Mouse (Mus musculus) heart, embryonic 16.5 days (tissue): Measurements from ENCODE around the gene Mbl2. TPM values are rescaled to one million over a fixed set of nuclear protein-coding genes. Genes with fewer than 3 reads are reported as not detected.
"Not testable (repeated sequence)": the region's sequence is repeated elsewhere in the genome, so short reads cannot be mapped to it uniquely, and the experiment has no call there.

Source experiments
- ATAC-seq: fragments of 200-750 bp; cut with Nextera tagmentation; replicated peaks from 2 replicates; pipeline ENCODE4 v1.8.0; 2017; ENCODE audit warnings: moderate number of reproducible peaks; ENCODE audit not compliant: insufficient read depth, low FRiP score; ENCODE audit errors: extremely low read depth
- H3K27ac ChIP-seq: fragments of 300-500 bp; sonication (generic); 2 replicates; pipeline ENCODE4 v1.5.1; 2014; ENCODE audit warnings: mild to moderate bottlenecking, low read length, control low read depth, moderate library complexity
- H3K27me3 ChIP-seq: fragments of 300-500 bp; sonication (generic); 2 replicates; pipeline ENCODE4 v1.6.1; 2014; ENCODE audit warnings: low read length, mixed read lengths; ENCODE audit not compliant: control insufficient read depth, insufficient read depth
- H3K36me3 ChIP-seq: fragments of 300-500 bp; sonication (generic); 2 replicates; pipeline ENCODE4 v1.6.1; 2014; ENCODE audit not compliant: control insufficient read depth, insufficient read depth
- H3K4me1 ChIP-seq: fragments of 300-500 bp; sonication (generic); 2 replicates; pipeline ENCODE4 v1.6.1; 2014; ENCODE audit warnings: low read length, mixed read lengths; ENCODE audit not compliant: control insufficient read depth, insufficient read depth
- H3K4me2 ChIP-seq: fragments of 300-500 bp; sonication (generic); 2 replicates; pipeline ENCODE4 v1.6.1; 2014; ENCODE audit warnings: low read depth, mild to moderate bottlenecking, control low read depth, low read length
- H3K4me3 ChIP-seq: fragments of 300-500 bp; sonication (generic); 2 replicates; pipeline ENCODE4 v1.5.1; 2014; ENCODE audit warnings: mild to moderate bottlenecking, control low read depth, low read length
- H3K9ac ChIP-seq: fragments of 300-500 bp; sonication (generic); 2 replicates; pipeline ENCODE4 v1.6.1; 2014; ENCODE audit warnings: low read length, control low read depth
- H3K9me3 ChIP-seq: fragments of 300-500 bp; sonication (generic); replicated peaks from 2 replicates; pipeline ENCODE4 v1.6.1; 2016; ENCODE audit warnings: low read length; ENCODE audit not compliant: control insufficient read depth
- WGBS: fragments of 180-500 bp; shearing (Covaris S2); extraction: QIAGEN DNeasy Blood & Tissue Kit; methylation state at CpG from one replicate; pipeline ENCODE4 v1.1.7; 2014; 5-methylcytosine and 5-hydroxymethylcytosine counted together
- polyA plus RNA-seq: library from polyadenylated mRNA; unstranded; fragments of >200 nt; fragmentation: Nextera tagmentation; extraction: Ambion mirVana; gene quantifications from 2 replicates; pipeline ENCODE4 v1.2.1, GENCODE M21; 2015

Gene Mbl2
- polyA plus RNA-seq, 1 experiment from 2014 or later: not detected

DNA sequence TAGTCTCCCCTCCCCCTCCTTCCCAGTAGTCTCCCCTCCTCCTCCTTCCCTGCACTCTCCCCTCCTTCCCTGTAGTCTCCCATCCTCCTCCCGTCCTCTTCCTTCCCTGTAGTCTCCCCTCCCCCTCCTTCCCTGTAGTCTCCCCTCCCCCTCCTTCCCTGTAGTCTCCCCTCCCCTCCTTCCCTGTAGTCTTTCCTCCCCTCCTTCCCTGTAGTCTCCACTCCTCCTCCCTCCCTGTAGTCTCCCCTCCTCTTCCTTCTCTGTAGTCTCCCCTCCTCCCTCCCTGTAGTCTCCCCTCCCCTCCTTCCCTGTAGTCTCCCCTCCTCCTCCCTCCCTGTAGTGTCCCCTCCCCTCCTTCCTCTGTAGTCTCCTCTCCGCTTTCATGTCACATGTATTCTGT is 18.7 kb upstream of the Mbl2 start:
- no peak for ATAC-seq
- H3K9me3 ChIP-seq: no peaks in the 10 kb centered on the region

GRCm38 (mm10) chr19:30215736-30216135 is 17.0 kb upstream of the Mbl2 start:
- not testable (repeated sequence) for H3K27ac ChIP-seq, H3K36me3 ChIP-seq, H3K9ac ChIP-seq, H3K4me1 ChIP-seq, H3K27me3 ChIP-seq, ATAC-seq, H3K9me3 ChIP-seq, H3K4me2 ChIP-seq, H3K4me3 ChIP-seq
- 63% methylated on average over 2 of the region's 2 CpGs for WGBS

More for the DNA sequence above, 18.7 kb upstream of the Mbl2 start:
- WGBS: 32% methylated on average over 2 of the region's 2 CpGs
- Histone ChIP-seq H3K27me3 (no peaks in the 10 kb centered on the region; the same call in 1 of the 2 replicates), H3K27ac (no peak overlapping the region), H3K4me1 (no peaks in the 10 kb centered on the region), H3K9ac (no peak overlapping the region), H3K4me2 (no peak overlapping the region), H3K36me3 (no peaks in the 10 kb centered on the region), H3K4me3 (no peak overlapping the region)

DNA sequence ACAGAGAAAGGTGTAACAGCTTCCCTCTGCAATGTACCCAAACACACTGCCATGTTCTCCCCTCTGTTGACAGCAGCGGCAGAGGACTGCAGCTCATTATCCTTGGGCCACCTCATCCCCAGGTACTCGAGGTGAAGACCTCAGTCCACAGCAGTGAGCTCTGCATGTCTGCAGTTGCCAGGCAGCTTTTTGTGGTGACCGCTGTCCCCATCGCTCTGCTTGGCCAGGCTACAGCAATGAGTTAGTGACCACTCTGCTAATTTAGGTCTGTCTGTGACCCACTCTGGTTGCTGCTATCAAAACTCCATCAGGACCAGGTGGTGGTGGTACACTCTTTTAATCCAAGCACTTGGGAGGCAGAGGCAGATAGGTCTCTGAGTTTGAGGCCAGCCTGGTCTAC is 16.6 kb upstream of the Mbl2 start:
- ATAC-seq: no peak
- no peak overlapping the region for H3K27ac ChIP-seq
- H3K9ac ChIP-seq: no peak overlapping the region
- H3K27me3 ChIP-seq: no peaks in the 10 kb centered on the region; the same call in 1 of the 2 replicates
- H3K36me3 ChIP-seq: no peaks in the 10 kb centered on the region
- H3K9me3 ChIP-seq: no peaks in the 10 kb centered on the region
- no peak overlapping the region for H3K4me2 ChIP-seq
- WGBS: 74% methylated on average over 4 of the region's 4 CpGs
- no peak overlapping the region for H3K4me3 ChIP-seq
- H3K4me1 ChIP-seq: no peaks in the 10 kb centered on the region

DNA sequence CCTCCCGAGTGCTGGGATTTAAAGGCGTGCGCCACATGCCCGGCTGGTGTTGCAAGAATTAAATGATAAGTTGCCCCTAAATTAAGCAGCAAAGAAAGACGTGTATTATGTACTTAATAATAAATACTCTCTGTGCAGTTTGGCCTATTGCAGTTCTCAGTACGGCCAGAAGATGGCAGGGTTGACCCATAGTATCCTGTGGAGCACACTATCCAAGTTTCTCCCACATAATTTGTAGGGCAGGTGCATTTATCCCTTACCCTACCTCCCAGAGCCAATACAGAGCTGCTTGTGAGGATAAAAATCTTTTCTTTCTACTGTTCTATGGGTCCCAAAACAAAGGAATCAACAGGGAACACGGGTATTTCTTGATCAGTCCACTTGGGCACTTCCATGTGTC is 15.4 kb upstream of the Mbl2 start:
- Histone ChIP-seq H3K4me3 (no peak overlapping the region), H3K9ac (no peak overlapping the region), H3K9me3 (no peaks in the 10 kb centered on the region), H3K4me1 (no peaks in the 10 kb centered on the region), H3K27ac (no peak overlapping the region), H3K4me2 (no peak overlapping the region), H3K36me3 (no peaks in the 10 kb centered on the region), H3K27me3 (no peaks in the 10 kb centered on the region; the same call in 1 of the 2 replicates)
- WGBS: 19% methylated on average over 7 of the region's 7 CpGs
- ATAC-seq: no peak

DNA sequence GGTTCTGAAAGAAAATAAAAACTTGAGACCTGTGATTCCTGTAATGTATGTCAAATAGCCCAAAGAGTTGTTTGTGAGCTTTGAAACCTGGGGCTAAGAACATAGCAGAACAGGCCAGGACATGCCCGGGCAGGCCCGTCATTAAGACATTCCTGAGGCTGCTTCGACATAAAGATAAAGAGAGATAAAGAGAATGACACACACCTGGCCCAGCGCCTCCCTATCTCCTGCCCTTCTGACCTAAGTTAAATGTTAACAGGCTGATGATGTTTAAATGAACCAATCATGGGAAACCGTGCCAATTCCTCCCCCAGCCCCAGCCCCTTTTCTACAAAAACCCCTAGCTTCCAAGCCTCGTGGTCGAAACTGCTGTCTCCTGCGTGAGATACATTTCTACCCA is 10.1 kb upstream of the Mbl2 start:
- H3K4me3 ChIP-seq, H3K4me2 ChIP-seq, H3K27me3 ChIP-seq, H3K4me1 ChIP-seq, H3K9me3 ChIP-seq, H3K9ac ChIP-seq, H3K36me3 ChIP-seq, H3K27ac ChIP-seq, ATAC-seq: not testable (repeated sequence)
- 46% methylated on average over 8 of the region's 8 CpGs for WGBS

DNA sequence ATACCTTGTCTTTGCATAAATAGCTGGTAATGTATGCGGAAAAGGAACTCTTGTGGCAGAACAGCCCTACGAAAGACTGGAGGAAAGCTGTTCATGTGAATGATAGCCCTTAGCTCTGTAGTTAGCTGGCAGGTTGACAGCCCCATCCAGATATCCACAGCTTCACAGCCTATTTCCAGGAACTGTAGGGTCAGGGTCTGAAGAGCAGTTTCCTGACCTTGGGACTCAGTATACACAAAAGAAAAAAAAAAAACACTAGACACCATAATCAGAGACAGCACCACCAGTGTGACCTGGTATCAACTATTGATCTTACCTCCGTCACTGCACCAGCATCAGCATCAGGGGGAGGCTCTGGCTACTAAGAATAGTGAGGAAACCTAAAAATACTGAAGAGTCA is 3.3 kb upstream of the Mbl2 start:
- no peak for ATAC-seq
- Histone ChIP-seq H3K9ac (no peak overlapping the region), H3K4me1 (no peaks in the 10 kb centered on the region), H3K9me3 (no peaks in the 10 kb centered on the region; the same call in 1 of the 2 replicates), H3K27me3 (no peaks in the 10 kb centered on the region), H3K36me3 (no peaks in the 10 kb centered on the region), H3K4me2 (no peak overlapping the region), H3K4me3 (no peak overlapping the region), H3K27ac (no peak overlapping the region)
- 70% methylated on average over 3 of the region's 3 CpGs for WGBS

- Histone ChIP-seq H3K4me1 (no peaks in the 10 kb centered on the region), H3K27ac (no peak overlapping the region), H3K27me3 (no peaks in the 10 kb centered on the region), H3K9me3 (no peaks in the 10 kb centered on the region), H3K4me3 (no peak overlapping the region), H3K9ac (no peak overlapping the region), H3K4me2 (no peak overlapping the region), H3K36me3 (no peaks in the 10 kb centered on the region)
- WGBS: 78% methylated on average over 8 of the region's 8 CpGs
- no peak for ATAC-seq
Measured at GRCm38 (mm10) chr19:30234416-30234815, 1.7 kb downstream of the Mbl2 start.

DNA sequence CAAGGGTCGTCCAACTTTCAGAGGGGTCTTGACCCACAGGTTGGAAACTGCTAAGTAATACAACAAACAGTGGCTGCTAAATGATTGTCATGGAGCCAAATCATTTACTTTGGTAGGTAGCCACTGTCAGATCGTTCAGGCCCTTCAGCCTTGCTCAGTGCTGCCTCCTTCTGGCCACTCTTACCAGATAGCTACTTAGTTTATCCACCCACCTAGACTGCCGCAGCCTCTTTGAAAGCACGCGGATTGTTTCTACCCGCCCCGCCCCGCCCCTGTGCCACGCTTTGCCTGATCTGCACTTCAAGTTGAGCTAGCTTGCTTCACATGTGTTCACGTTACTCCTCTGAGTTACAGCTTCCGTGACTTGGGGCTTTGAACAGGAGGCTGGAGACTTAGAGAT is 14.6 kb downstream of the Mbl2 start:
- 20% methylated on average over 11 of the region's 11 CpGs for WGBS
- ATAC-seq: no peak
- Histone ChIP-seq H3K9me3 (no peaks in the 10 kb centered on the region), H3K4me3 (no peak overlapping the region), H3K27ac (no peak overlapping the region), H3K27me3 (0 out of 2 replicates have a peak, but pooled peaks cover 3% of the 10 kb centered on the region), H3K4me1 (no peaks in the 10 kb centered on the region), H3K36me3 (no peaks in the 10 kb centered on the region), H3K4me2 (no peak overlapping the region), H3K9ac (no peak overlapping the region)

- Histone ChIP-seq H3K9me3 (no peaks in the 10 kb centered on the region), H3K27ac (no peak overlapping the region), H3K4me3 (no peak overlapping the region), H3K36me3 (no peaks in the 10 kb centered on the region), H3K27me3 (0 out of 2 replicates have a peak, but pooled peaks cover 3% of the 10 kb centered on the region), H3K9ac (no peak overlapping the region), H3K4me1 (no peaks in the 10 kb centered on the region), H3K4me2 (no peak overlapping the region)
- 5% methylated on average over 8 of the region's 8 CpGs for WGBS
- ATAC-seq: no peak
Measured at GRCm38 (mm10) chr19:30248822-30249221, 16.1 kb downstream of the Mbl2 start.

- H3K4me2 ChIP-seq: no peak overlapping the region
- H3K4me3 ChIP-seq: no peak overlapping the region
- H3K9me3 ChIP-seq: no peaks in the 10 kb centered on the region
- WGBS: 57% methylated on average over 2 of the region's 2 CpGs
- H3K4me1 ChIP-seq: no peaks in the 10 kb centered on the region
- ATAC-seq: no peak
- no peaks in the 10 kb centered on the region for H3K36me3 ChIP-seq
- H3K27ac ChIP-seq: no peak overlapping the region
- H3K27me3 ChIP-seq: 0 out of 2 replicates have a peak, but pooled peaks cover 3% of the 10 kb centered on the region
- H3K9ac ChIP-seq: no peak overlapping the region
Measured at GRCm38 (mm10) chr19:30252253-30252652, 19.5 kb downstream of the Mbl2 start.
